Mouse (Mus musculus): ENCODE measurements around the gene Shroom3.

- TF ChIP-seq GATA1 (IDR thresholded peaks at IDR 0.05; ENCODE audit: borderline replicate concordance, low read length) = no peak
- no peak for TF ChIP-seq FLI1 (IDR thresholded peaks at IDR 0.05; ENCODE audit: low read length)
Measured at GRCm38 (mm10) chr5:92865090-92865489, 181.9 kb downstream of the Shroom3 start.
